Mouse (Mus musculus) adrenal gland, postnatal 10 days (tissue): ENCODE measurements around the gene Galc. TPM values are rescaled to one million over a fixed set of nuclear protein-coding genes. Genes with fewer than 3 reads are reported as not detected.

Experiments used
- DNase-seq: peaks from one replicate; pipeline ENCODE4 v3.0.0; 2021; ENCODE audit warnings: mixed read lengths
- long read RNA-seq, 2 experiments: library from polyadenylated mRNA; stranded (forward); transcript quantifications; one replicate each; pipeline ENCODE4 v2.0.0; 2021
- total RNA-seq, 2 experiments: library from RNA; stranded (reverse); gene quantifications; 2 replicates each; pipeline ENCODE4 v1.2.3; 2021

The Galc gene
- 10 to 100 TPM; 14.7 to 17.4 TPM for total RNA-seq
- long read RNA-seq, experiment 1, partial matches to known transcripts = 0 of 4 reads
- long read RNA-seq, experiment 1, other reads (novel, unspliced or antisense) = 4 of 4 reads
- long read RNA-seq, experiment 2, transcript Galc-201 (17 exons, 3,832 nt) = major isoform, 8 of 11 reads
- long read RNA-seq, experiment 2, partial matches to known transcripts = 0 of 11 reads
- long read RNA-seq, experiment 2, other reads (novel, unspliced or antisense) = 2 of 11 reads

DNA sequence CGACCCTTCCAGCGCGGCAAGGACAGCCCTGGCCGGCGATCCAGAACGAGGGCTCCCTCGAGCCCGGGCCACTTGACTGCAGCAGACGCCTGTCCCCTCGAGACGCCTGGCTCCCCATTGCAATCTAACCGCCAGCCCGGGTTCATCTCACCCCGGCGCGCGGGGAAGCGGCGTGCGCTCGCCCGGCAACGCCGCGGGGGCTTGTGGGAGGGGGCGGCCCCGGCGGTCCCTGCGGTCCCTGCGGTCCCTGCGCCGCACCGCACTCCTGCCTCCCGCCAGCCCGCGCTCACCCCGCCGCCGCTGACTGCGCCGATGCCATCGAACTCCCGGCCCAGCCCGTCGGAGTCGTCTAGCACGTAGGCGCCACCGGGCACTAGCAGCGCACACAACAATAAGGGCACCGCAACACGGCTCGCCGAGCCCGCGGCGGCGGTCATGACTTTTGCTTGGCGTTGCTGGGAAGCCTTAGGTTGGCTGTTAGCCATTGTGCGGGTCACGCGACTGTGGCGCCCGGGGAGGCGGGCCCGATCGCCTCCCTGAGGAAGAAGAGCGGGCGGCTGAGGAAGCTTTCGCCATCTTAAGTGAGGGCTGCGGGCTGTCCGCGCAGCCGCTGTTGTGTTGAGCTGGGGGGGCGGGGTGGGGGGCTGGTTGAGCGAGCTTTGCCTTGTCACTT is at the start of gene Galc:
Galc (minus strand) TSS at position 615 of the 673 bp plus-strand sequence.
- DNase-seq = peak; percentile 94

DNA sequence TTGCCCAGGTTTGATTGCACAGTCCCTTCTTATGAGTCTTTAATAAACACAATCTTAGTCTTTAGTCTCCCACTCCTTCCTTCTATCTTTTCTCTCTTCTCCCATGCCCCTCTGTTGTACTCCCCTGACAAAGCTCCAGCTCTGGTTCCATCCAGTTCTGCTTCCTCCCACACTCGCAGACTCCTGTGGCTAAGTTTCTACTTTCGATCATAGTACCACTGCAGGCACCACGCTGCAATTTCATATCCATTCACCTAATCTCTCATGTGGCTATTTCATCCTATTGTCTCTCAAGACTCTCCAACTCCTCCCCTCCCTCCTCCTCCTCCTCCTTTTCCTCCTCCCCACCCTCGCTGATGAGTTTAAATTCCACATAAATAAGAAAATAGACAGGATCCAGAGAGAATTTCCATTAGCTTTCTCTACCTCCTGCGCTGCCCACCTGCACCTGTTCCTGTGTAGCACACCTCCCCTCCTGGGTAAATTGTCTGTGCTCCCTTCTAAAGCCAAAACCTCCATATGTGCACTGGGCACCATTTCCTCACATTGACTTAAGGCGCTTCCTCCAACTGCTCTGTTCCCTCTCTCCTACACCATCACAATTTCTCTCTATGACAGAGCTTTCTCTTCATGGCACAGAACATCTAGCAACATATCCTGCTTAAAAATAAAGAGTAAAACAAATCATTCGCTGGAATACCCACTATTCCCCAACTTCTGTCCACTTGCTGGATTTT is 48.1 kb upstream of the Galc start:
- no peak for DNase-seq

DNA sequence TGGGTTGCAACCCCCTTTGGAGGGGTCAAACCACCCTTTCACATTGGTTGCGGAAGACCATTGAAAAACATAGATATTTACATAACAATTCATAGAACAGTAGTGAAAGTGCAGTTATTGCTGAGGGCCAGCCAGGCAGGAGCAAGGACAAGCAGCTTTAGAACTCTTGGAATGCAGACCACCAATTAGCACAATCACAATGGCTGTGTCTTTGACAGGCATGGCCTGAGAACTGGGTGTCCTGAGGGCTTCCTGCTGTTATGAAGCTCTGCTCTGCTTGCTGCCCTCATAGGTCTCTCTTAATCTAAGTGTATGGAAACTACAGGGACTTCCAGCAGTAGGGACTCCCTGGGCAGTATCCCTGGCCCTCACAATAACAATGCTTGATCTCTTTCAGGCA is 43.8 kb upstream of the Galc start:
- no peak for DNase-seq

DNA sequence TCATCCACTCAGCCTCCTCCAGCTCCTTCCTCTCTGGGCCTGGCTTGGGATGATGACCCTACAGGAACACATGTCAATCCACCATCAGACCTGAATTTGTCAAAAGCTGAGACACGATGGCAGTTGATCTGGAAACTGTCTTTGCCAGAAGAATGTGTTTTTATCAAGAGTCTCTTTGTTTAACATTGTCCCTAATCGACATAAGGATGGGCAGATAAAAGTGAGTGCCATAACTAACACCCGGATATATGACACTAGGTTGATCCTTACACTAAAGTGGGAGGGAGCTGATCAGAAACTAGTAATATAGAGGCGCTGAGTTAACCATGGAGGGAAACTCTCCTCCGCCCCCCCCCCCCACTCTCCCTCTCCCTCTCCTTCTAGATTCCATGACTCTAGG is 42.7 kb upstream of the Galc start:
- DNase-seq = no peak

DNA sequence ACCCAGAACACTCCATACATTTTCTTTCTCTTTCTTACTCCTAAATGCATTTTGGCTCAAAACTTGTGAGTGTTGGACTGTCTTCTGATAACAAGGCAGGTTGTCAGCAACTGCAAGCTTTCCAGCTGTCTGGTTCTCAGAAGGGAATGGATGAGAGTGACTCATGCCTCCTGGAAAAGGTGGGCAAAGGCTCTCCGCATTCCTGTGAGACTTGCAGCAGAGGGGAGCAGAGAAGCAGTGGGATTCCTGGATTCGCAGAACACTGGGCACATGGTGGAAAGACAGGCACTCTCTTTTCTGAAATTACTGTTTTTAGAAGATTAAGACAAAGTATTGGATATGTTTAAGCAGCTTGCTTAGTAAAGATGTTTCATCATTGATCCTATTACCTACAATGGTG is 35.0 kb upstream of the Galc start:
- no peak for DNase-seq

DNA sequence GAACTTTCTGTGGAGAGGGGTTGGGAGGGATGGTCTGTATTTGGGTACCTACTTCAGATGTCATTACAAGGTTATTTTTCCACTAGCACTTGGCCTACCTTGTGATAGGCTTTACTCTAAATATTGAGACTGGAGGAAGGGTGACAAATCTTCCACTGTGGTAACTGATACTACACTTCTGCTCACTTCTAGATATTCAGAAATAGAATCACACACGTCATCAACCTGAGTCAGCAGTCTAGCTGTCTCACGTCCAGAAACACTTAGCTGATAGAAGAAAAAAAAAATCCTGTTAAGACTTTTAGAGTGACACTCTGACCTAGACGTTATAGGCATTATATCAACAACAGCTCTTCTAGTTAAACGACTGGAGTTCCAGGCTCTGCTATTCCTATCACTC is 33.0 kb upstream of the Galc start:
- no peak for DNase-seq

DNA sequence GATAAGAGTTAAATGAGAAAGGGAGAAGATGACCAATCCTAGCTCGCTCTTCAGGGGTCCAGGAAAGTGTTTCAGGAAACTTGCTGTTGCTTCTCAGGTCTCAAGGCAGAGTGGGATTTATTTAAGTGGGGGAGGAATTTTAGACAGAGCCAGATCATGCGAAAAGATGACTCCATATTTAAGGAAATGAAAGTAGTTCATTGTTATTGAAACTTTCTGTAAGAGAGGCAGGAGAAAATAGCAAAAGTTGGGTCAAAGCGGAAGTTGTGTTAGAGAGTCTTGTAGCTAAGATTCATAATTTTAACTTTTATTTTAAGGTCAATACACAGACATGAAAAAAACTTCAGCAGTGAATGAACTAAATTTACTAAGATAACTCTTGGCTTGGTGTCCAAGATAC is 31.2 kb upstream of the Galc start:
- DNase-seq = no peak

GRCm38 (mm10) chr12:98284477-98284876 is 25.2 kb upstream of the Galc start:
- DNase-seq = no peak

DNA sequence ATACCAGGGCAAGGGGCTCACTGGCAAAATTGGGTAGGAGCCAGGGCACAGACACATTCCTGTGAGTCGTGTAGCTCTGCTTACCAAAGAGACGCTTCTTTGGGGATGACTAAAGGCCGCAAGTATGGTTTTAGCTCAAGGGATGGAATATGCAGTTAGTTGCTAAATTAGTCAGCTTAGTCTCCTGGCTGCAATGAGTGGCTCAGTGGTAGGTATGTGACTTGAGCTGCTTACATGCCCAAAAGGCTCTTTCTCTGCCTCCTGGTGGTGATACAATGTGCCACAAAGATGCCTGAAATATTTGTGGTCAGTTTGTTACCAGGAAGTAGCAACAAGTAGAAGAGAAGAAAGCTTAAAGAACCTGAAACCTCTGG is 24.2 kb upstream of the Galc start:
- no peak for DNase-seq

DNA sequence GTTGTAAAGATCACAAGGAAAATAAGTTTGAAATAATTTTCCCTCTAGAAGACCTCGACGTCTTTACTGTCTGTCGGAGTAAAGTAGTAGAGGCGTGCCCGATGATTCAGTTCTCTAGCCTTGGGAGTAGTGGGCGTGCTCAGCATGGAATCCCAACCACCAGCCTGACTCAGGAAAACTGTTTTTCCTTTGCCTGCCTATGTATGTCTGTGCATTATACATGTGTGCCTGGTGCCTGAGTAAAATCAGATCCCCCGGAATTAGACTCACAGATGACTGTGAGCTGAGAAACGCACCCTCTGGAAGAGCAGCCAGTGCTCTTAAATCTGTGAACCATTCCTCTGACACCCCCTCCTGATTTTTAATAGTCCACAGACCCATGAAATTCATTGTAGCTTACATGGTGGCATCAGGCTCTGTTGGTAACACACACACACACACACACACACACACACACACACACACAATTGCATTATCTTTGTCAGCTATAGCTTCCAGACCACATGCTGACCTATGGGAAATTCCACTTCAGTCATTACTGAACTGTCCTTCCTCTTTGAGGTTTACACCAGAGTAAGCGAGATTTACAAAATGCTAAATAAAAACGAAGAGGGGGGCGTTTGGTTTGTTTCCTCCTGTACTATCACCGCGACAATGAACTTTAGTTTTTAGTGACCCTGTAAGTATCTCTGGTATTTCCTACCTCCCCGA is 23.7 kb upstream of the Galc start:
- peak; percentile 41 for DNase-seq

GRCm38 (mm10) chr12:98280996-98281395 is 21.7 kb upstream of the Galc start:
- DNase-seq = no peak

DNA sequence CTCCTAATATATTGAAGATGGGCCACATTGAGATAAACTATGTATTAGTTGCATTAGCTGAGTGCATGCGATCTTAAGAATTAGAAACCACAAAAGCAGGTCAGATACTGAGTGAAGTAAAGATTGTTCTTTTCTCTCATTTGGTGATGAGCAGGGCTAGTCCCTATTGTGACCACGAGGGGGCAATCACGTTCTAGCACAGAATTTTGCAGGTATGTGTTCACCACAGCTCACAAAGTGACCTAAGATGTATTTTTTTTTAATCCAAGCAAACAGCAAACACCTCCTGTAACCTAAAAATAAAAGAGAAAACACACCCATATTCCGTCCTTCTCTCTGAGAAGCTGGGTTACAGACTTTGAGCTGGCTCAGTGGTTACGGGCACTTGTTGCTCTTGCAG is 21.3 kb upstream of the Galc start:
- peak; percentile 78 for DNase-seq

DNA sequence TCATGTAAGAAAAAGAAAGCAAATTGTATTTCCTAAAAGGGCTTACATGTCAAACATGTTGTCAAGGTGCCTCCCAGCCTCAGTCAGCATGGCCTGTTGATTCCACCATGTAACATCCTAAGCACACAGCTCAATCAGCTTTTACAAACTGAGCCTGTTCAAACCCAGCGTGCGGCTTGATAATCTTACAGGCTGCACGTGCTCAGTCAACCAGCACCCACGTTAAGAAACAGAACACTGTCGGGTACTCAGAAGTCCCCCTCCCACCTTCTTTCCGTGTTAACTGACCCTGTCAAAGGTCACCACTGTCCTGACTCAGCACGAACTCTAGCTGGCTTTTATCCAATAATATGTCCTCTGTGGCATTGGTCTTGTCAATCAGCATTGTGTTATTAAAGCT is 13.2 kb upstream of the Galc start:
- no peak for DNase-seq

DNA sequence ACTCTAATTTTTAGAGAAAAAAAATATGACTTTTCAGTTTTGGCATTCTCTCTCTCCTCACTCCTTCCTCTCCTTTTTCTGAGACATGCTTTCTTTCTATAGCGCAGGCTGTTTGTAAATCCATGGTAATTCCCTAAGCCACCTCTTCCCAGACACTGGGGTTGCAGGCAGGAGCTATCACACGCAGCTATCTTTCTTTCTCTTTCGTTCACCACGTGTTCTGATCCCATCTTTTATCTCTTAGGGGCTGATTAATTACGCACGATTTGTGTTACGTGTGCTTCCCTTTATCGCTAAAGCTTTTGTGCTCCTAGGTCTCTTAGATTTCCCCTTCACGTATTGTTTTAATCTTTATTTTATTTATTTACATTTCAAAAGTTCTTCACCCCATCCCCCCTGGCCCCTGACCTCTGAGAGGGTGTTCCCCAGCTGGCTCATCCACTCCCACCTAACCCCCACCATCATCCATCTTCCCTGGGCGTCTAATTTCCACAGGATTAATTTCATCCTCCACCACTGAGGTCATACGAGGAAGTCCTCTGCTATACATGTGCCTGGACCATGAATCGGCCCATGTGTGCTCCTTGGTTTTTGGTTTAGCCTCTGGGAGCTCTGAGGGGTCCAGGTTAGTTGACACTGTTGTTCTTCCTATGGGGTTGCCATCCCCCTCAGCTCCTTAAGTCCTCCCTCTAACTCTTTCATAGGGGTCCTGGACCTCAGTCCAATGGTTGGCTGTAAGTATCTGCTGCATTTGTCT is 11.7 kb upstream of the Galc start:
- DNase-seq = no peak

- DNase-seq = no peak
Observed at GRCm38 (mm10) chr12:98269791-98270745, 10.8 kb upstream of the Galc start.

- no peak for DNase-seq
Observed at GRCm38 (mm10) chr12:98268441-98269369, 9.4 kb upstream of the Galc start, which contains the start of gene Gpr65. Gene Gpr65, plus strand, starts transcription at chr12:98268635.

DNA sequence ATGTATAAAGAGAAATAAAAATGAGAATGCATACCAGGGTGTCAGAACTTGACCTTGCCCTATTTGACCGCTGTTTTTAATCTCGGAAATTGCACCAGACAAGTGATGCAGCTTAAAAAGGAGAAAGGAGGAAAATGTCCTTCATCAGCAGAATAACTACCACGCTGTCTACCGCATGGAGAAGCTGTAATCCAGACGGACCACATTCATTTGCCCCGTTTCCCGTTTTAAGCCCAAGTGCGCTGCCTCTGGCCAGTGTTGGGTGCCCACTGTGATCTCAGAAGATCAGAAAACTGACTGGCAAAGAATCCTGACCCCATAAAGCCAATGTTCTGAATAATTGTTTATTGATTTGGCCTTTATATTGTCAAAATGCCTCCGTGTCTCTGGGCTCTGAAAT is 6.4 kb upstream of the Galc start:
- DNase-seq = no peak

DNA sequence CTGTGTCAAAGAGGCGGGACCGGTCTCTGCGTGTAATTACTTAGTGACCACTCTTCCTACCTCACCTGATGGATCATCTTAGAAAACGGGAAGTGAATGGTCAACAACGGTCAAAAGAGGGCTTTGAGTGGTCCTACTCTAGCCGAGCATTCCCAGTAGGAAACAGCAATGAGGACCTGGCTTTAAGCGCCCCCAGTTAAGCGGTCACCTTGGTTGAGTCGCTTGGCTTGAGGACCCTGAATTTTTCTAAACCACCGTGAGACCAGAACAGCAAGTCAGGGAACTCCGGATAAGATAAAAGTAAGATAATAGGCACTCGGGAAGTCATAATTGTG is 226 bp upstream of the Galc start:
- no peak for DNase-seq

- no peak for DNase-seq
Observed at GRCm38 (mm10) chr12:98258371-98258844, 851 bp downstream of the Galc start.
